Mouse (Mus musculus): ENCODE results near the gene Lrrtm3.

GRCm38 (mm10) chr10:64083813-64084212 lies 6.3 kb downstream of the Lrrtm3 start:
- TF ChIP-seq CTCF (IDR thresholded peaks at IDR 0.05; ENCODE audit: borderline replicate concordance, insufficient read depth, low read depth, low read length) (no peak), POLR2A (IDR thresholded peaks at IDR 0.05; ENCODE audit: borderline replicate concordance, insufficient read depth, low read length) (no peak)
